Mouse (Mus musculus) central nervous system, embryonic 11.5 days (tissue): ENCODE measurements around the gene Pgbd1. TPM values are rescaled to one million over a fixed set of nuclear protein-coding genes. Genes with fewer than 3 reads are reported as not detected.

ENCODE experiments used
- polyA plus RNA-seq: library from polyadenylated mRNA; depleted of rRNA; stranded (reverse); fragments of >200 nt; gene quantifications from 2 replicates; pipeline ENCODE4 v1.2.3, GENCODE M21; 2012; rRNA removed

Pgbd1 gene
- polyA plus RNA-seq, result 5.8 and 6.0 TPM in 2 replicates

DNA sequence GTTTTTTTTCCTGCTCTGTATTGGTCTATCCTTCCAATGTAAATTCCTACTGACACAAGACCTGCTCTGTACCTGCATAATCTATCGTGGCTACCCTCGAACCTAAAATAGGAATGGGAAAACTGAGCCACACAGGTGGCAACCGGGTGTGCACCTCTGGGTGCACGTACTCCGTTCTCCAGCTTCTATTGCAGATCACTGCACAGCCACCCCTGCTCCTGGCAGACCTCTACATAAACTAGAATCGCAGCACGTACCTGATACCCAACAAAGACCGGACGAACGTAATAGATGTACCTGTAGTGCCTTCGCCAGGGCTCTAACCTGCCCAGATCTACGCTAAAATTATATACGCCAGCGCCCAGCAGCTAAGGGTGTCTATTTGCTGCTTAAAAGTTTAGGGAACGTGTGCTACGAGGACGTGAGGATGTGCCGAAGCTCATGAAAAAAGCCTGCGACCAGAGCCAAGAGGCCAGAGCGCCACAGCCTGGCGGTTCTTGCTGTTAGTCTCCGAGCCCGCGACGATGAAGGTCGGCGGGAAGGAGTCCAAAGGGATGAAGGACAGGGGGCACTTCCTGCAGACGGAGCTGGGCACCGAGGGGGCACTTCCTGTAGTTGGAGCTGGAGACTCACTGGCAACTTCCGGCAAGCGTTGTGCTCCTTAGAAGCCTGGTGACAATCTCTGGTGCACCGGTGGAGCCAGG lies at the start of gene Pgbd1:
Pgbd1 (minus strand) TSS at position 556 of the 704 bp plus-strand sequence.

DNA sequence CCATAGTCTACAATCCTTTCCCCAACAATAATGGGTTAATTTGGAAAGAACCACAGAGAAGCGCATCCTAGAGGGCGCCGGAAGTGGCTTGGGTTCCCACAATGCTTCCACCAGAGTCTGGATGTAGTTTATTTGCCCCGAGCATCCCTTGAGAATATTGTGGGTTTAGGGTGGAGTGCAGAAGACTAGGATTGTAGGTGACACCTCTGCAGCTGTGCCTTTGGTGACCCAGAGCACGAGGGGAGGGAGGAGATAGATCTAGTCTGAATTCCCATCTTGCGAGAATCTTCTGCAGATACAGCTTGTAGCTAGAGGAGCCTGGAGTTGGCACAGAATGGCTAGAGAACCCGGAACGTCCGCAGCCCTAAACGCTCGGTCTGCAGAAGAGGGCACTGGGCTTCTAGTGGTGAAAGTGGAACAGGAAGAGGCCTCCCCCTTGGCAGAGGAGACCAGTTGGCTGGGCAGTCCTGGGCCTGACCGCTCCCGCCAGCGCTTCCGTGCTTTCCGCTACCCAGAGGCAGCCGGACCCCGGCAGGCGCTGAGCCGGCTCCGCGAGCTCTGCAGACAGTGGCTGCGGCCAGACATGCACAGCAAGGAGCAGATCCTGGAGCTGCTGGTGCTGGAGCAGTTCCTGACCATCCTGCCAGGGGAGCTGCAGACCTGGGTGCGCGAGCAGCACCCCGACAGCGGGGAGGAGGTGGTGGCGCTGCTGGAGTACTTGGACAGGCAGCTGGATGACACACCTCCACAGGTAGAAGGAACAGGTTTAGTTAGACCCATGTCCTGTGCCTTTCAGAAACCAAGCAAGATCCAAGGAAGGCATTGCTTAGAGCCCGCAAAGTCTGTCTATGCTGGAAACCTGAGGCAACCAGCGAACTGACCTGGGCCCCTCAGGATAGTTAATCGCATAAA lies 38.2 kb upstream of the Pgbd1 start, which contains the start of the genes Zkscan4 and Gm10065:
Zkscan4 (plus strand) TSS at position 149 of the 912 bp plus-strand sequence.
Gm10065 (minus strand) TSS at position 683 of the 912 bp plus-strand sequence.

DNA sequence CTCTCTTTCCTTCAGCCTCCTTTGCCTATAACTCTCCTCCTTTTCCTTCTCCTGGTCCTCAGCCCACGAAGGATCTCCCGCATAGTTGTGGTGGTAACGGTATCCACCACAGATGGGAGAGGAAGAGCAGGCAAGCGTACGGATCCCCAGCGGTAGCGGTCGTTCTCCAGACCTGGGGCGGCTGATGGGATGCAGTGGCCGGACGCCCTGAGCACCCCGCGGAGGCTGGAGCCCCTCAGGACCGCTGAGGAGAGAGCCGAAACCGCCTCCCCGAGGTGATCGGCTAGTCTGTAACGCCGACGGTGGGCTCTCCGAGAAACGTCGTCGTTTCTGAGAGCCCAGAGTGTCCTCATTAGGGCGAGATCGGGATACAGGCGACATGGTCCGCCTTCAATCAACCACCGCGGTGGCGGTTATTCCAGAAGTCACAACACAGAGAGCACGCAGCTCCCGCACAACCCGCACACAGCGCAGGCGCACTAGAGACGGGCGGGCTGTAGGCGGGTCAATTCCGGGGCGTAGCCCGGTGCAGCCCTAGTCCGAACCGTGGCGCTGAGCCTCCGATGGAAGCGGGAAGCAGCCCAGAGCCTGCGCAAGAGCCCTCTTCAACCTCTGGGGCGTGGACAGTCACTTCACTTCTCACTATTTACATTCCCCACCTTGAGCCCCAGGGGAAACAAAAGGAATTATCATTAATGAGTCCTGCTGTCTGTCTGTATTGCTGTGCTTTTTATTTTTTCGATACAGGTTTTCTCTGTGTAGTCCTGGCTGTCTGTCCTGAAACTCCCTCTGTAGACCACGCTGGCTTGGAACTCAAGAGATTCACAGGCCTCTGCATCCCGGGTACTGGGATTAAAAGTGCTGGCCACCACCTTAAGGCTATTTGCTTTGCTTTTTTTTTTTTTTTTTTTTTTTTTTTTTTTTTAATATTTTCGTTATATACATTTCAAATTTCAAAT lies 27.5 kb upstream of the Pgbd1 start, which contains the start of gene Nkapl:
Nkapl (minus strand) TSS at position 449 of the 959 bp plus-strand sequence.

DNA sequence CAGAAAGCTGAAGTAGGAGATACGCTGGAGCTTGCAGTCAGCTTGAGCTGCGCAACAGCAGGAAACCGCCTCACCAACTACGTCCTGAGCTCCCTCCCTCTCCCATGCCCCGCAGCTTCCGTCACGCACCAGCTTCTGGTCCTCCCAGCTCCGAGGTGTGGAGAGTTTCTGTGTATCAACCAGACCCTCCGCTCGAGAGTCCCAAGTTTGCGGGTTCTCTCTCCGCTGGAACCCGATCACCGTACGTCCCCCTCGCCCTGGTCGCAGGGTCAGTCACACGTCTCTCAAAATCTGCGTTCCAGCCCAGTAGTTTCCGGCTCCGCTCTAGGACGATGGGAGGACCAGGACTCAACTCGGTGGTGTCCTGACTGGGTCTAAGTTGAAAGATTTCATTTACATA lies 12.6 kb upstream of the Pgbd1 start, which contains the start of gene Zscan26:
Zscan26 (minus strand) TSS at position 282 of the 400 bp plus-strand sequence.

DNA sequence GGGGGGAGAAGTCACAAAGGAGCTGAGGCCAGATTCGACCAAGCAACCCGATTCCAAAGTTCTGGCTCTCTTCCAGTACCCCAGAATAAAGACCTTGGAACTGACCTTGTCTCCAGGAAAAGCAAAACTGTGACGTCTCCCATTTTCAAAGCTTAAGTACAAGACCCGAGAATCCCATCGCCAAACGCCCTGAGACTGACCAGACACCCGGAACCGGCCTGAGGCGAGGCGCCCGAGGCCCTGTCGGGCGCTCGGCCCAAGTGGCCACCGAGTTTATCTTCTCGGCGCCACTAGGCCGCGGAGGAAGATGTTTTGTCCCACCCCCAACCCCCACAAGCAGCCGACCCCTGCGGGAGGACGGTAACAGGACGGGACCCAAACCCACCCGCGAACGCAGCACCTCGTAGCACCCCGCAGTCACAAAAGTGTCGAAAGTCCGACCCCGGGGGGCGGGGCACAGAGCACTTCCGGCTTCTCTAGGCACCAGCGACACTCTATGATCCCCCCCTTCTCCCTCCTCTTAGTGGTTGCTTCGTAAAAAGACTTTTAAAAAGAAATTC lies 38.5 kb downstream of the Pgbd1 start, which contains the start of gene Zkscan3:
Zkscan3 (minus strand) TSS at position 469 of the 560 bp plus-strand sequence.

Other genes with a start within 250 kb of the Pgbd1 start
- gene Gpx5, start 148.3 kb downstream of the Pgbd1 start, polyA plus RNA-seq, result 0.04 TPM in 1 of 2 replicates, not detected in the other
- 0.10 TPM in 1 of 2 replicates, not detected in the other for gene Gpx6, start 128.9 kb downstream of the Pgbd1 start, polyA plus RNA-seq
- not detected in 2 replicates for gene Olfr1367, start 94.1 kb downstream of the Pgbd1 start, polyA plus RNA-seq
- 15.4 and 15.5 TPM in 2 replicates for gene Zscan12, start 78.2 kb downstream of the Pgbd1 start, polyA plus RNA-seq
- gene Zkscan3, start 38.3 kb downstream of the Pgbd1 start, polyA plus RNA-seq, result 71.5 and 99.4 TPM in 2 replicates
- gene Zscan26, start 12.7 kb upstream of the Pgbd1 start, polyA plus RNA-seq, result 21.4 and 41.4 TPM in 2 replicates
- gene Nkapl, start 27.5 kb upstream of the Pgbd1 start, polyA plus RNA-seq, result 1.1 and 1.3 TPM in 2 replicates
- 2.7 and 3.2 TPM in 2 replicates for gene Zkscan4, start 37.8 kb upstream of the Pgbd1 start, polyA plus RNA-seq
- not detected in 2 replicates for gene Gm10065, start 38.4 kb upstream of the Pgbd1 start, polyA plus RNA-seq
- 0.16 and 0.34 TPM in 2 replicates for gene AK157302, start 54.2 kb upstream of the Pgbd1 start, polyA plus RNA-seq
- gene Gm11273, start 60.4 kb upstream of the Pgbd1 start, polyA plus RNA-seq, result 2.2 and 4.0 TPM in 2 replicates
- gene Zkscan8, start 90.1 kb upstream of the Pgbd1 start, polyA plus RNA-seq, result 6.1 and 13.8 TPM in 2 replicates
- gene Olfr1366, start 101.8 kb upstream of the Pgbd1 start, polyA plus RNA-seq, result not detected in 2 replicates
- not detected in 2 replicates for gene Olfr1535, start 118.8 kb upstream of the Pgbd1 start, polyA plus RNA-seq
- not detected in 2 replicates for gene Olfr1364, start 140.7 kb upstream of the Pgbd1 start, polyA plus RNA-seq
- gene Olfr1362, start 173.0 kb upstream of the Pgbd1 start, polyA plus RNA-seq, result not detected in 2 replicates
- gene Olfr11, start 201.5 kb upstream of the Pgbd1 start, polyA plus RNA-seq, result 0.01 TPM in 1 of 2 replicates, not detected in the other
- gene Olfr1361, start 222.3 kb upstream of the Pgbd1 start, polyA plus RNA-seq, result not detected in 2 replicates
- gene Olfr1360, start 236.3 kb upstream of the Pgbd1 start, polyA plus RNA-seq, result not detected in 2 replicates